Mouse (Mus musculus) forebrain, embryonic 16.5 days (tissue): Measurements from ENCODE around the gene Erich2. TPM values are rescaled to one million over a fixed set of nuclear protein-coding genes. Genes with fewer than 3 reads are reported as not detected.

Source experiments
- ATAC-seq: fragments of 200-750 bp; cut with Nextera tagmentation; 2 replicates; pipeline ENCODE4 v1.8.0; 2017; ENCODE audit warnings: mild to moderate bottlenecking, moderate library complexity
- H3K27ac ChIP-seq: fragments of 300-500 bp; sonication (generic); 2 replicates; pipeline ENCODE4 v1.5.1; 2014; ENCODE audit warnings: low read length, control low read depth
- H3K27me3 ChIP-seq: fragments of 300-500 bp; sonication (generic); replicated peaks from 2 replicates; pipeline ENCODE4 v1.6.1; 2014; ENCODE audit warnings: low read length; ENCODE audit not compliant: control insufficient read depth, insufficient read depth
- H3K36me3 ChIP-seq: fragments of 300-500 bp; sonication (generic); 2 replicates; pipeline ENCODE4 v1.6.1; 2014; ENCODE audit not compliant: control insufficient read depth, insufficient read depth
- H3K4me1 ChIP-seq: fragments of 300-500 bp; sonication (generic); replicated peaks from 2 replicates; pipeline ENCODE4 v1.6.1; 2014; ENCODE audit warnings: low read length; ENCODE audit not compliant: control insufficient read depth, insufficient read depth
- H3K4me2 ChIP-seq: fragments of 300-500 bp; sonication (generic); 2 replicates; pipeline ENCODE4 v1.6.1; 2014; ENCODE audit warnings: mild to moderate bottlenecking, low read length, control low read depth
- H3K4me3 ChIP-seq: fragments of 300-500 bp; sonication (generic); replicated peaks from 2 replicates; pipeline ENCODE4 v1.5.1; 2014; ENCODE audit warnings: mild to moderate bottlenecking, low read length, control low read depth
- H3K9ac ChIP-seq: fragments of 300-500 bp; sonication (generic); replicated peaks from 2 replicates; pipeline ENCODE4 v1.6.1; 2014; ENCODE audit warnings: low read depth, low read length, control low read depth
- H3K9me3 ChIP-seq: fragments of 300-500 bp; sonication (generic); 2 replicates; pipeline ENCODE4 v1.6.1; 2016; ENCODE audit warnings: low read length; ENCODE audit not compliant: control insufficient read depth
- WGBS: fragments of 180-500 bp; shearing (Covaris S2); extraction: QIAGEN DNeasy Blood & Tissue Kit; methylation state at CpG from one replicate; pipeline ENCODE4 v1.1.7; 2014; 5-methylcytosine and 5-hydroxymethylcytosine counted together
- polyA plus RNA-seq: library from polyadenylated mRNA; unstranded; fragments of >200 nt; fragmentation: Nextera tagmentation; extraction: Ambion mirVana; gene quantifications from 2 replicates; pipeline ENCODE4 v1.2.1, GENCODE M21; 2015

Gene Erich2
- polyA plus RNA-seq, 1 experiment from 2014 or later: 2.6 TPM

GRCm38 (mm10) chr2:70566603-70566981 lies 58.0 kb downstream of the Erich2 start:
- H3K4me1 ChIP-seq: peaks cover 38% of the 10 kb centered on the region
- WGBS: 3% methylated on average over 18 of the region's 18 CpGs
- H3K27me3 ChIP-seq: peaks cover 42% of the 10 kb centered on the region
- H3K36me3 ChIP-seq: no peaks in the 10 kb centered on the region
- H3K27ac ChIP-seq: peak overlapping the region; percentile 94
- no peaks in the 10 kb centered on the region for H3K9me3 ChIP-seq
- H3K4me3 ChIP-seq: peak overlapping the region; percentile 53
- H3K4me2 ChIP-seq: peak overlapping the region; percentile 65
- no peak for ATAC-seq
- peak overlapping the region; percentile 57 for H3K9ac ChIP-seq

- peaks cover 35% of the 10 kb centered on the region for H3K4me1 ChIP-seq
- ATAC-seq: peak; percentile 39
- H3K4me3 ChIP-seq: peak overlapping the region; percentile 53
- H3K27ac ChIP-seq: peak overlapping the region; percentile 94
- no peaks in the 10 kb centered on the region for H3K36me3 ChIP-seq
- H3K27me3 ChIP-seq: peaks cover 46% of the 10 kb centered on the region
- WGBS: 3% methylated on average over 23 of the region's 23 CpGs
- no peaks in the 10 kb centered on the region for H3K9me3 ChIP-seq
- peak overlapping the region; percentile 57 for H3K9ac ChIP-seq
- H3K4me2 ChIP-seq: peak overlapping the region; percentile 65
Observed at GRCm38 (mm10) chr2:70567071-70567681, 58.6 kb downstream of the Erich2 start.

DNA sequence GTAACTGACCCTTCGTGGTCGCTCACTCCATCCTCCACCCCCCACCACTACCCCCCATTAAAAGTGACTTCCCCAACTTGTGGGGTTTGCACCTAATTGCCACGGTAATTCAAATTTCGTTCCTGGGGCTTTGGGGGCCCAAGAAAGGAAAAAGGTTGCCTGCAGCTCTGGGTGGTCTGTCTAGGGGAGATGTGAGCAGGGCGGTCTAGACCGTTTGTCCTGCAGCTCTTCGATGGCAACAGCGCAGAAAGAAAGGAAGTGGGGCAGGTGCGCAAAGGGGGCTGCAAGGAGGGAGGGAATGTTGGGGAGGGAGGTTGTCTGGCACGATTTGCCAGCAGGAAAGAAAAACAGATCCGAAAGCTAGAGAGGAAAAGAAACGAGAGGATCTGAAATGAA lies 59.1 kb downstream of the Erich2 start:
- H3K27ac ChIP-seq: peak overlapping the region; percentile 94
- 2% methylated on average over 12 of the region's 12 CpGs for WGBS
- peak overlapping the region; percentile 65 for H3K4me2 ChIP-seq
- H3K9me3 ChIP-seq: no peaks in the 10 kb centered on the region
- no peak for ATAC-seq
- H3K27me3 ChIP-seq: peaks cover 49% of the 10 kb centered on the region
- H3K4me1 ChIP-seq: peaks cover 32% of the 10 kb centered on the region
- peak overlapping the region; percentile 56 for H3K9ac ChIP-seq
- peak overlapping the region; percentile 53 for H3K4me3 ChIP-seq
- H3K36me3 ChIP-seq: no peaks in the 10 kb centered on the region

GRCm38 (mm10) chr2:70568198-70568941 lies 59.8 kb downstream of the Erich2 start:
- peak; percentile 9; the same call in 1 of the 2 replicates for ATAC-seq
- Histone ChIP-seq H3K36me3 (no peaks in the 10 kb centered on the region), H3K9ac (peak overlapping the region; percentile 56), H3K4me3 (peak overlapping the region; percentile 53), H3K27ac (peak overlapping the region; percentile 53), H3K4me2 (peak overlapping the region; percentile 65), H3K4me1 (peaks cover 29% of the 10 kb centered on the region), H3K9me3 (no peaks in the 10 kb centered on the region), H3K27me3 (peaks cover 50% of the 10 kb centered on the region)
- under 1% methylated on average over 34 of the region's 34 CpGs for WGBS

DNA sequence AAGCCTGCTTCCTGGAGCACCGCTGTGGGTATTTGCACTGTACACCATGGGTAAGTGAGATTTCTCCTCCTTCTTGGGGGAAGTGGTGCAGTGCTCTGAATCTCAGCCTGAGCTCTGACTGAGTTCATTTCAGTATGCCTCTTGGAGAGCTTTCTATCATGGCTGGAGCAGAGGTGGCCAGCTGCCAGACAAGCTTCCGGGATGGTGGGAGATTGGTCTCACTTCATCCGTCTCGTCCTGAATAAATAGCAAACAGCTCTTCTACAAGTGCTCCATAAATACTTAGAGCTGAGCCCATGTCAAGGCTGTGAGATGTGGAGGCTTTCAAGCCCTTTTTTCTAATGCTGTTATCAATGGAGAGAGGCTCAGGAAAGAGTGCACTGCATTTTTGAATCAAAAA lies 63.1 kb downstream of the Erich2 start:
- 69% methylated on average over 4 of the region's 4 CpGs for WGBS
- no peak for ATAC-seq
- Histone ChIP-seq H3K4me1 (peaks cover 23% of the 10 kb centered on the region), H3K9ac (no peak overlapping the region), H3K4me3 (no peak overlapping the region), H3K36me3 (0 out of 2 replicates have a peak, but pooled peaks cover 3% of the 10 kb centered on the region), H3K27me3 (peaks cover 35% of the 10 kb centered on the region), H3K9me3 (no peaks in the 10 kb centered on the region), H3K4me2 (no peak overlapping the region), H3K27ac (no peak overlapping the region)

GRCm38 (mm10) chr2:70572251-70572650 lies 63.6 kb downstream of the Erich2 start:
- Histone ChIP-seq H3K4me1 (peaks cover 18% of the 10 kb centered on the region), H3K27ac (no peak overlapping the region), H3K9me3 (no peaks in the 10 kb centered on the region), H3K4me3 (no peak overlapping the region), H3K36me3 (0 out of 2 replicates have a peak, but pooled peaks cover 3% of the 10 kb centered on the region), H3K4me2 (no peak overlapping the region), H3K27me3 (peaks cover 31% of the 10 kb centered on the region), H3K9ac (no peak overlapping the region)
- no peak for ATAC-seq
- 47% methylated on average over 9 of the region's 9 CpGs for WGBS

- ATAC-seq: no peak
- no peaks in the 10 kb centered on the region for H3K9me3 ChIP-seq
Observed at GRCm38 (mm10) chr2:70573544-70574210, 65.1 kb downstream of the Erich2 start.

GRCm38 (mm10) chr2:70588200-70588599 lies 79.6 kb downstream of the Erich2 start:
- Histone ChIP-seq H3K27ac (no peak overlapping the region), H3K4me1 (no peaks in the 10 kb centered on the region), H3K9ac (no peak overlapping the region), H3K36me3 (peaks cover 7% of the 10 kb centered on the region; the same call in 1 of the 2 replicates), H3K27me3 (no peaks in the 10 kb centered on the region), H3K4me2 (no peak overlapping the region), H3K4me3 (no peak overlapping the region), H3K9me3 (no peaks in the 10 kb centered on the region)
- no peak for ATAC-seq
- 80% methylated on average over 6 of the region's 6 CpGs for WGBS

More at GRCm38 (mm10) chr2:70573544-70574210, 65.1 kb downstream of the Erich2 start:
- no peak overlapping the region for H3K4me3 ChIP-seq
- peaks cover 8% of the 10 kb centered on the region for H3K4me1 ChIP-seq
- peaks cover 31% of the 10 kb centered on the region for H3K27me3 ChIP-seq
- H3K27ac ChIP-seq: no peak overlapping the region
- H3K36me3 ChIP-seq: 0 out of 2 replicates have a peak, but pooled peaks cover 3% of the 10 kb centered on the region
- no peak overlapping the region for H3K4me2 ChIP-seq
- 73% methylated on average over 8 of the region's 8 CpGs for WGBS
- no peak overlapping the region for H3K9ac ChIP-seq
